Mouse (Mus musculus) lung, postnatal 0 days (tissue): ENCODE measurements around the gene Spata2l.

Experiments used
- CTCF ChIP-seq: IDR thresholded peaks from 2 replicates; pipeline ENCODE4 v1.5.1; 2016; ENCODE audit warnings: antibody characterized with exemption, mild to moderate bottlenecking
- EP300 ChIP-seq: IDR thresholded peaks from 2 replicates; pipeline ENCODE4 v1.6.1; 2016; ENCODE audit warnings: antibody characterized with exemption, mild to moderate bottlenecking, control low read depth

DNA sequence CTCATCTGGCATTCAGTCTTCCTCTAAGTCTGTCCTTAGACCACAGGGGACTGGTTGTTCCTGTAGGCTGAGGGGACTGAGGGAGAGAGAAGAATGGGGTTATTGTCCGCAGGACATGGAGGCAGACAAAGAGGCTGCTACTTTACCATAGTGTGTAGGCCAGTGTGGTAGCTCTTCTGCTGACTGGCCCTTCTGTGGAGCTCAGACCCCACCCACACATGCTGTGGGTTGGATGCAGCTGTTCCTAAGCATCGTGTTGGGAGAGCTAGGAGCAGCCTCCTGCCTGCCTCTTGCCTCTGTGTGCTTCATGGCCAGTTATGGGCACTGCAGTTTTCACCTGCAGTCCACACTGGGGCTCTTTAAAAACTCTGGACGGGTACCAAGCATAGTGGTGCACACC lies 21.1 kb upstream of the Spata2l start:
- TF ChIP-seq EP300 (no peak), CTCF (no peak)
